Mouse (Mus musculus) bone marrow macrophage, adult 2 months (primary cell): ENCODE measurements around the gene Olfr1002. TPM values are rescaled to one million over a fixed set of nuclear protein-coding genes. Genes with fewer than 3 reads are reported as not detected.
"Not testable (repeated sequence)": the region's sequence is repeated elsewhere in the genome, so short reads cannot be mapped to it uniquely, and the experiment has no call there.

Experiments used
- H3K27ac ChIP-seq: 2 replicates; pipeline ENCODE4 v1.5.1; 2012; ENCODE audit warnings: low read depth, low read length; ENCODE audit not compliant: insufficient read depth
- H3K4me1 ChIP-seq: 2 replicates; pipeline ENCODE4 v1.6.1; 2012; ENCODE audit warnings: low read length; ENCODE audit not compliant: control insufficient read depth, insufficient read depth
- H3K4me3 ChIP-seq: 2 replicates; pipeline ENCODE4 v1.5.1; 2012; ENCODE audit warnings: mild to moderate bottlenecking, low read length, moderate library complexity; ENCODE audit not compliant: insufficient read depth
- CTCF ChIP-seq: IDR thresholded peaks from 2 replicates; pipeline ENCODE4 v1.5.1; 2012; ENCODE audit warnings: low read depth, mild to moderate bottlenecking, low read length, moderate library complexity
- POLR2A ChIP-seq: IDR thresholded peaks from 2 replicates; pipeline ENCODE4 v1.6.1; 2012; ENCODE audit warnings: mild to moderate bottlenecking, low read depth, low read length, borderline replicate concordance
- polyA plus RNA-seq: library from polyadenylated mRNA; stranded (reverse); fragments of >200 nt; gene quantifications from 2 replicates; pipeline ENCODE4 v1.2.4, GENCODE M21; 2012; ENCODE audit not compliant: missing spikeins, insufficient read depth, insufficient read length

Olfr1002 gene
- polyA plus RNA-seq = not detected in 2 replicates

- Histone ChIP-seq H3K27ac (no peak within 1 kb of the TSS), H3K4me3 (no peak within 1 kb of the TSS), H3K4me1 (no peaks in the 10 kb centered on the region)
- no peak for TF ChIP-seq POLR2A
- TF ChIP-seq CTCF = no peak
Measured at GRCm38 (mm10) chr2:85650604-85651003, at the start of gene Olfr1002. Gene Olfr1002, minus strand, starts transcription at chr2:85650704.

GRCm38 (mm10) chr2:85689131-85689530 lies 38.6 kb upstream of the Olfr1002 start, which contains the start of gene Olfr1008:
Gene Olfr1008, plus strand, starts transcription at chr2:85689431.
- H3K27ac ChIP-seq = no peak within 1 kb of the TSS
- no peaks in the 10 kb centered on the region for H3K4me1 ChIP-seq
- TF ChIP-seq POLR2A = no peak
- no peak for TF ChIP-seq CTCF
- no peak within 1 kb of the TSS for H3K4me3 ChIP-seq

GRCm38 (mm10) chr2:85678667-85679066 lies 28.2 kb upstream of the Olfr1002 start, which contains the start of gene Olfr1006:
Gene Olfr1006, minus strand, starts transcription at chr2:85678767.
- H3K4me3 ChIP-seq = no peak within 1 kb of the TSS
- no peak within 1 kb of the TSS for H3K27ac ChIP-seq
- TF ChIP-seq POLR2A (no peak), CTCF (no peak)
- H3K4me1 ChIP-seq = no peaks in the 10 kb centered on the region

GRCm38 (mm10) chr2:85664355-85664754 lies 13.9 kb upstream of the Olfr1002 start, which contains the start of gene Olfr154:
Gene Olfr154, minus strand, starts transcription at chr2:85664455.
- H3K27ac ChIP-seq, H3K4me1 ChIP-seq, H3K4me3 ChIP-seq: not testable (repeated sequence)

- no peak within 1 kb of the TSS for H3K27ac ChIP-seq
- no peaks in the 10 kb centered on the region for H3K4me1 ChIP-seq
- no peak for TF ChIP-seq POLR2A
- TF ChIP-seq CTCF = no peak
- H3K4me3 ChIP-seq = no peak within 1 kb of the TSS
Measured at GRCm38 (mm10) chr2:85611803-85612202, 38.7 kb downstream of the Olfr1002 start, which contains the start of gene Olfr1000. Gene Olfr1000, minus strand, starts transcription at chr2:85611903.

Other genes with a start within 250 kb of the Olfr1002 start
- gene Olfr992, start 241.2 kb downstream of the Olfr1002 start, polyA plus RNA-seq = not detected in 2 replicates
- gene Olfr993, start 235.8 kb downstream of the Olfr1002 start, polyA plus RNA-seq = not detected in 2 replicates
- not detected in 2 replicates for gene Olfr994, start 214.3 kb downstream of the Olfr1002 start, polyA plus RNA-seq
- gene Olfr995, start 207.1 kb downstream of the Olfr1002 start, polyA plus RNA-seq = not detected in 2 replicates
- not detected in 2 replicates for gene 4833423E24Rik, start 131.7 kb downstream of the Olfr1002 start, polyA plus RNA-seq
- gene Olfr996, start 71.5 kb downstream of the Olfr1002 start, polyA plus RNA-seq = not detected in 2 replicates
- not detected in 2 replicates for gene Olfr998, start 61.8 kb downstream of the Olfr1002 start, polyA plus RNA-seq
- gene Olfr1000, start 38.8 kb downstream of the Olfr1002 start, polyA plus RNA-seq = not detected in 2 replicates
- not detected in 2 replicates for gene Olfr154, start 13.8 kb upstream of the Olfr1002 start, polyA plus RNA-seq
- not detected in 2 replicates for gene Olfr1006, start 28.1 kb upstream of the Olfr1002 start, polyA plus RNA-seq
- gene Olfr1008, start 38.7 kb upstream of the Olfr1002 start, polyA plus RNA-seq = not detected in 2 replicates
- gene Olfr1009, start 64.7 kb upstream of the Olfr1002 start, polyA plus RNA-seq = not detected in 2 replicates
- not detected in 2 replicates for gene Olfr1012, start 112.1 kb upstream of the Olfr1002 start, polyA plus RNA-seq
- gene Olfr1013, start 116.4 kb upstream of the Olfr1002 start, polyA plus RNA-seq = not detected in 2 replicates
- not detected in 2 replicates for gene Olfr1014, start 122.0 kb upstream of the Olfr1002 start, polyA plus RNA-seq
- not detected in 2 replicates for gene Olfr1015, start 131.3 kb upstream of the Olfr1002 start, polyA plus RNA-seq
- gene Olfr1016, start 151.8 kb upstream of the Olfr1002 start, polyA plus RNA-seq = not detected in 2 replicates
- gene Olfr1018, start 167.8 kb upstream of the Olfr1002 start, polyA plus RNA-seq = not detected in 2 replicates
- not detected in 2 replicates for gene Olfr1019, start 194.8 kb upstream of the Olfr1002 start, polyA plus RNA-seq
- gene Olfr1020, start 196.3 kb upstream of the Olfr1002 start, polyA plus RNA-seq = not detected in 2 replicates
- not detected in 2 replicates for gene Olfr1022, start 217.9 kb upstream of the Olfr1002 start, polyA plus RNA-seq
- gene Olfr1023, start 234.9 kb upstream of the Olfr1002 start, polyA plus RNA-seq = not detected in 2 replicates